Mouse (Mus musculus): ENCODE results near the gene Rec8.

DNA sequence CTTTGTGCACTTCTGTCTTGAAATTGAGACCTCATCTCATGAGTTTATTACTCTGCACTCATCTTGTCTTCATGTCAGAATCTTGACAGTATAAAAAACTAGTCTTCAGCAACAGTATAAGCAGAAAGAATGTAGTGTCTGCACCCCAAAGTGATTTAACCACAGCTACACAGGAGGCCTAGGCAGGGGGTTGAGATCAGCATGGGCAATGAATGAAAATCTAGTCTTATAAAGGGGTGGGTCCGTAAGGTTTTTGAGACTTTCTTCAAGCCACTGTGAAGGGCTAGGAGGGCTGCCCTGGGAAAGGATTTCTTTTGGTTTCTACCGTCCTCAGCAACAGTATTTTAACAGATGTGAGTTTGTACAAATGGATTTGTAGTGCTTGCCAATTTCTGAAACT is 42.8 kb downstream of the Rec8 start:
- no peak for TF ChIP-seq CTCF (IDR thresholded peaks at IDR 0.05; ENCODE audit: low read depth)
- no peak for TF ChIP-seq EP300 (optimal IDR thresholded peaks at IDR 0.05)
